Mouse (Mus musculus) liver, embryonic 14.5 days (tissue): ENCODE data around the gene Umad1. TPM values are rescaled to one million over a fixed set of nuclear protein-coding genes. Genes with fewer than 3 reads are reported as not detected.

ENCODE experiments used
- ATAC-seq: fragments of 200-750 bp; cut with Nextera tagmentation; 2 replicates; pipeline ENCODE4 v1.8.0; 2017; ENCODE audit warnings: moderate number of reproducible peaks, mild to moderate bottlenecking, moderate library complexity; ENCODE audit not compliant: insufficient read depth
- DNase-seq, 3 experiments: peaks; one replicate each; pipeline ENCODE4 v3.0.0-alpha.2; 2012 to 2013; ENCODE audit warnings: low read depth in 3 of 3, low spot score in 3 of 3
- H3K27ac ChIP-seq: fragments of 300-500 bp; sonication (generic); 2 replicates; pipeline ENCODE4 v1.5.1; 2014; ENCODE audit warnings: moderate library complexity, mild to moderate bottlenecking, control low read depth, inconsistent platforms
- H3K27me3 ChIP-seq: fragments of 300-500 bp; sonication (generic); 2 replicates; pipeline ENCODE4 v1.6.1; 2014; ENCODE audit warnings: mild to moderate bottlenecking, low read length, moderate library complexity; ENCODE audit not compliant: control insufficient read depth, insufficient read depth
- H3K36me3 ChIP-seq: fragments of 300-500 bp; sonication (generic); replicated peaks from 2 replicates; pipeline ENCODE4 v1.6.1; 2014; ENCODE audit warnings: low read depth; ENCODE audit not compliant: control insufficient read depth, insufficient read depth
- H3K4me1 ChIP-seq, 2 experiments: fragments of 200-500 bp in 1 of 2; fragments of 300-500 bp in 1 of 2; sonication (generic) in 1 of 2; replicated peaks; 2 replicates each; pipeline ENCODE4 v1.6.1; 2012 to 2014; ENCODE audit warnings: antibody characterized with exemption in 1 of 2, inconsistent platforms in 1 of 2, low read length in 1 of 2; ENCODE audit not compliant: control insufficient read depth in 2 of 2, insufficient read depth in 2 of 2
- H3K4me2 ChIP-seq: fragments of 300-500 bp; sonication (generic); 2 replicates; pipeline ENCODE4 v1.6.1; 2014; ENCODE audit warnings: low read depth, mild to moderate bottlenecking, control low read depth, moderate library complexity
- H3K4me3 ChIP-seq, 2 experiments: fragments of 200-500 bp in 1 of 2; fragments of 300-500 bp in 1 of 2; sonication (generic) in 1 of 2; 2 replicates each; pipeline ENCODE4 v1.5.1; 2012 to 2014; ENCODE audit warnings: low read depth in 2 of 2, low read length in 2 of 2, mild to moderate bottlenecking in 2 of 2, control low read depth in 1 of 2, inconsistent platforms in 1 of 2, moderate library complexity in 1 of 2; ENCODE audit not compliant: insufficient read depth in 1 of 2
- H3K9ac ChIP-seq: fragments of 300-500 bp; sonication (generic); replicated peaks from 2 replicates; pipeline ENCODE4 v1.6.1; 2014; ENCODE audit warnings: mild to moderate bottlenecking, control low read depth, moderate library complexity
- H3K9me3 ChIP-seq: fragments of 300-500 bp; sonication (generic); 2 replicates; pipeline ENCODE4 v1.6.1; 2016; ENCODE audit warnings: low read length, mixed read lengths; ENCODE audit not compliant: control insufficient read depth
- CTCF ChIP-seq: IDR thresholded peaks from 2 replicates; pipeline ENCODE4 v1.5.1; 2016; ENCODE audit warnings: antibody characterized with exemption, low read depth, control low read depth
- EP300 ChIP-seq: IDR thresholded peaks from 2 replicates; pipeline ENCODE4 v1.6.1; 2016; ENCODE audit warnings: antibody characterized with exemption, low read depth
- WGBS: fragments of 180-500 bp; shearing (Covaris S2); extraction: QIAGEN DNeasy Blood & Tissue Kit; methylation state at CpG from one replicate; pipeline ENCODE4 v1.1.7; 2014; ENCODE audit not compliant: insufficient replicate concordance; 5-methylcytosine and 5-hydroxymethylcytosine counted together
- polyA plus RNA-seq, 2 experiments: library from polyadenylated mRNA; depleted of rRNA in 1 of 2; stranded (reverse) in 1 of 2; unstranded in 1 of 2; fragments of >200 nt; fragmentation: Nextera tagmentation in 1 of 2; extraction: Ambion mirVana in 1 of 2; gene quantifications; 2 replicates each; pipeline versions ENCODE4 v1.2.1 to v1.2.3; 2012 to 2014

Umad1 gene
- polyA plus RNA-seq, 2 experiments, result 8.1 to 14.7 TPM

- DNase-seq, result no peak
- Histone ChIP-seq H3K4me3 (no peak overlapping the region), H3K9ac (peak overlapping the region; percentile 21; the same call in 1 of the 2 replicates), H3K27ac (peak overlapping the region; percentile 69), H3K9me3 (no peaks in the 10 kb centered on the region), H3K27me3 (no peaks in the 10 kb centered on the region), H3K36me3 (no peaks in the 10 kb centered on the region), H3K4me2 (peak overlapping the region; percentile 56), H3K4me1 (peaks cover 27 to 35% of the 10 kb centered on the region in 2 experiments)
- 81% methylated on average over 17 of the region's 17 CpGs for WGBS
- TF ChIP-seq CTCF, result no peak
- no peak for TF ChIP-seq EP300
- ATAC-seq, result no peak
Observed at GRCm38 (mm10) chr6:8486391-8487043, 227.4 kb downstream of the Umad1 start.

- Histone ChIP-seq H3K27me3 (no peaks in the 10 kb centered on the region), H3K9ac (peak overlapping the region; percentile 21), H3K4me2 (peak overlapping the region; percentile 56), H3K4me3 (peak overlapping the region; percentile 14 to 53), H3K4me1 (peaks cover 27 to 35% of the 10 kb centered on the region in 2 experiments), H3K9me3 (no peaks in the 10 kb centered on the region), H3K36me3 (no peaks in the 10 kb centered on the region), H3K27ac (peak overlapping the region; percentile 69)
- TF ChIP-seq EP300, result peak; percentile 95
- TF ChIP-seq CTCF, result no peak
- peak; percentile 66 to 81 (median 73) for DNase-seq
- WGBS, result 22% methylated on average over 20 of the region's 20 CpGs
- ATAC-seq, result peak; percentile 87
Observed at GRCm38 (mm10) chr6:8487044-8487853, 228.2 kb downstream of the Umad1 start.

GRCm38 (mm10) chr6:8488249-8488648 is 229.2 kb downstream of the Umad1 start:
- DNase-seq (no peak), ATAC-seq (no peak)
- Histone ChIP-seq H3K27ac (peak overlapping the region; percentile 69), H3K27me3 (no peaks in the 10 kb centered on the region), H3K9me3 (no peaks in the 10 kb centered on the region), H3K36me3 (no peaks in the 10 kb centered on the region), H3K4me3 (no peak overlapping the region), H3K4me1 (peaks cover 27 to 35% of the 10 kb centered on the region in 2 experiments), H3K9ac (no peak overlapping the region; the same call in 1 of the 2 replicates), H3K4me2 (peak overlapping the region; percentile 56)
- TF ChIP-seq EP300, result no peak
- no peak for TF ChIP-seq CTCF
- WGBS, result 22% methylated on average over 5 of the region's 5 CpGs

- DNase-seq (no peak), ATAC-seq (no peak)
- no peak for TF ChIP-seq CTCF
- TF ChIP-seq EP300, result no peak
- H3K4me3 ChIP-seq, result no peak overlapping the region
- no peaks in the 10 kb centered on the region for H3K9me3 ChIP-seq
- no peak overlapping the region for H3K4me2 ChIP-seq
- H3K36me3 ChIP-seq, result no peaks in the 10 kb centered on the region
- H3K27me3 ChIP-seq, result no peaks in the 10 kb centered on the region
- WGBS, result 78% methylated on average over 7 of the region's 7 CpGs
- H3K9ac ChIP-seq, result no peak overlapping the region
- H3K27ac ChIP-seq, result no peak overlapping the region
- peaks cover 27 to 35% of the 10 kb centered on the region in 2 experiments for H3K4me1 ChIP-seq
Observed at GRCm38 (mm10) chr6:8489266-8489665, 230.2 kb downstream of the Umad1 start.

- no peaks in the 10 kb centered on the region for H3K27me3 ChIP-seq
- no peak for DNase-seq
- TF ChIP-seq EP300 (no peak), CTCF (no peak)
- 64% methylated on average over 1 of the region's 1 CpGs for WGBS
- ATAC-seq, result no peak
- peaks cover 22 to 28% of the 10 kb centered on the region in 2 experiments for H3K4me1 ChIP-seq
- H3K9ac ChIP-seq, result no peak overlapping the region
- no peak overlapping the region for H3K27ac ChIP-seq
- no peaks in the 10 kb centered on the region for H3K9me3 ChIP-seq
- H3K36me3 ChIP-seq, result no peaks in the 10 kb centered on the region
- no peak overlapping the region for H3K4me3 ChIP-seq
- no peak overlapping the region for H3K4me2 ChIP-seq
Observed at GRCm38 (mm10) chr6:8489938-8490585, 231.0 kb downstream of the Umad1 start.
